Mouse (Mus musculus) WW6 (cell line): ENCODE results near the gene Gatm.

Source experiments
- DNase-seq: peaks from one replicate; pipeline ENCODE4 v3.0.0-alpha.2; 2013; ENCODE audit warnings: low read depth, low spot score

The Gatm gene

DNA sequence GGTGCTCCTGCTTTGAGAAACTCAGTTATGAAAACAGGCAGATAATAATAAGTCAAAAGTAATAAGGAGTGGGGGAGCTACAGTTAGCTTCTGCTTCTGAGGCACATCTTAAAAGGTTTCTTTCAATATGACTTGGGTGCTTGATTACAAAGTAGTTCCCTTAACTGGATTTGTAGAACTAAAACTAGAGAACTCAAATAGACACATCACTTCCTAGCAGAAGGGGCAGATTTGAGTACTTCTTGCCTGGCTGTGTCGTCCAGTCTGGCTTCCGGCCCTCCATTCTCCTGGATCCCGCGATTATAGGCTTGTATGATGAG is 511 bp upstream of the Gatm start:
- no peak for DNase-seq

DNA sequence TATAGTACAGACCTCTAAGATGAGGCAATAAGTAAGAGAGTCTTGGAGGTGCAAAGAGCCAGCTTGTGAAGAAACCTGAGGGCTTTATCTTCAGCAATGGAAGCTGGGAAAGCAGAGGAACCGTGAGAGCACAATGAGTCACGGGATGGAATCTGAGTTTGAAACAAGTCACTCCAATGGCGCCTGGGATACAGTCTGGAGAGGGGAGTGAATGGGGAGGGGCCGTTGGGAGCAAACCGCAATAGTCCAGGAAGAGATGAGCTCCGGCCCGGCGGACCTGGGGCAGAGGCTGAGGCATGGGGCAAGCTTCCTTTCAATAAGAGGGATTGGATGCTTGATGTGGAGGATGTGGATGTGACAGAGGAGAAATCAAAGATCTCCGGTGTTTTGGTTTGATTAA is 2.3 kb downstream of the Gatm start:
- DNase-seq: no peak

DNA sequence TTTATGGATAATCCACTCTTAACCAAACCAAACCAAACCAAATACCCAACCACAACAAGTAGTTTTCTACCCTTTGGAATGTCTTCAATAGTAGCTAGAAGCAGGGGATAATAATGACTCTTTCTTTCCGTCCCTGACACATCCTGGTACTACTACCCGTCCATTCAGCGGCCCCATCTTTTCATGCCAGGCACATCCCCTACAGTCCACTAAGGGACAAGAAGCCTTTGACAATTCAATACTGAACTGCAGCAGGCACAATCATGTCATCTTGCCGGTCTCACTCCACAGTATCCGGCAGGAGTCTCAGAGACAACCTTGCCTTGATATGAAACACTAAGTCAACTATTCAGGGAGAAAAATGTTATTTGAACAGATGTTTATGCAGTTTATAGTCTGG is 5.3 kb downstream of the Gatm start:
- no peak for DNase-seq

GRCm38 (mm10) chr2:122601354-122601753 is 9.7 kb downstream of the Gatm start:
- DNase-seq: no peak

- no peak for DNase-seq
These were observed 11.4 kb downstream of the Gatm start for GRCm38 (mm10) chr2:122599736-122600135.

DNA sequence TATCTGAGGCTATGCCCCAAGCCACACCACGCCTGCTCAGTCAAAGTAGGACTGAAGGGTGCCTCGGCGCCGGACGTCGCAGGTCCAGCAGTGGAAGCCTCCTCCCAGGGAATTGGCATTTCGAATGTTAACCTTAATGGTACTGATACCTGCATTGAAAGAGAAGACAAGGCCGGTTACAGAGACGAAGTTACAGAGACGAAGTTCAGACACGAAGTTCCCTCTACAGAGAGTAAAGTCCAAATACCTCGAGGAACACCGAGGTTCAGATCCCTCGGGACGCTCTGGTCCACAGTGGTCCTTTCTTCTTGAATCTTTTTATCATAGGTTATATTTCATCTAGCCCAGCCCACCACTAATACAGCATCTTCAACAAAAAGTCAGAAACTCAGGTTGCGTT is 15.6 kb downstream of the Gatm start:
- DNase-seq: no peak

- no peak for DNase-seq
These were observed 19.9 kb downstream of the Gatm start for GRCm38 (mm10) chr2:122591213-122591612.

- DNase-seq: no peak
These were observed 20.8 kb downstream of the Gatm start for GRCm38 (mm10) chr2:122590351-122590750.

DNA sequence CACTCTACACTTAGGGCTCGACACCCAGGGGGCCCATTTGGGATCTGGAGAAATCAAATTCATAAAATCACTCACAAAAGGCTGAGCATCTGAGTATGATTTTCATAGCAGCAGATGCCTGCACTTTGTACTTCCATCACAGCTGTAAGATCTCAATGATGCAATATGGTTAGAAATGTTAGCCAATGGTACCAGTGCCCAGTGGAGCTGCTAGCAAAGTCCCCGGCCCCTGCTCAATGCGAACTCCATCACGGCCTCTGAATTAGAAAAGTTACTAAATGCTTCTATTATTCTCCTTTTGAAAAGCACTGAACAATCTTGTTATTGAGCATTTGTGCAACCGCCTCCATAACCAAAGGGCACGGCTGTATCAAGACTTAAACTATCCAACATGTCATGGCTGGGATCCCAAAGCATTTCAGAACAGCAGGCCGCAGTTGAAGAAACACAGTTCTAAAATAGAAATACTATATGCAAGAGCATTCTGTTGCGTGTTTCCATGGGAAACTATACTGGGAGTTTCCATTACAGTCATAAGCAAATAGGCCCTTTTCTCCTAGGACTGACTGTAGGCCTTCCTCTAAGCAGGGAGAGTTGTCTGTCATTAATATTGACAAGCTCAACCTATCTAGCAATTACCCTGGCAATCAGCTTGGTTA is 23.1 kb downstream of the Gatm start:
- no peak for DNase-seq

- DNase-seq: no peak
These were observed 24.8 kb downstream of the Gatm start for GRCm38 (mm10) chr2:122586258-122586657.

- DNase-seq: no peak
These were observed 28.8 kb downstream of the Gatm start for GRCm38 (mm10) chr2:122582324-122582723.

- no peak for DNase-seq
These were observed 29.6 kb downstream of the Gatm start for GRCm38 (mm10) chr2:122581361-122582017.

DNA sequence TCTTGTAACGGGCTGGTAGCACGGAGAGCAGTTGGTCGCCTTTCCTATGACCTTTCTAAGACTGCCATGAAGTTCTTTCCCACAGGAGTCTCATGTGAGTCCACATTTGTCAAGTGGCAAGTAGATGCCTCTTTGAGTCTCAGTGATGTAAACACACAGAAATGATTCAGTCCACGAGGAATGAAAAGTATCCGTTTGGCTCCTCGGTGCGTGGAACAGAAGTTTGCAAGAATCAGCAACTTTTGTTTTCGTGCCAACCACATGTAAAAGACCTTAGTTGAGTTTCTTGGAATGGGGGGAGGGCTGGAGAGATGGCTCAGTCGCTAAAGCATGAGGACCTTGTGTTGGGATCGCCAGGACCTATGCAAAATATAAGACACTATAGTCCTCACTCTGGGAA is 30.7 kb downstream of the Gatm start:
- DNase-seq: no peak

- no peak for DNase-seq
These were observed 33.8 kb downstream of the Gatm start for GRCm38 (mm10) chr2:122577316-122577715.

- no peak for DNase-seq
These were observed 34.8 kb downstream of the Gatm start for GRCm38 (mm10) chr2:122576295-122576694.

GRCm38 (mm10) chr2:122575470-122575869 is 35.6 kb downstream of the Gatm start:
- DNase-seq: no peak

- DNase-seq: no peak
These were observed 38.7 kb downstream of the Gatm start for GRCm38 (mm10) chr2:122572438-122572837.

DNA sequence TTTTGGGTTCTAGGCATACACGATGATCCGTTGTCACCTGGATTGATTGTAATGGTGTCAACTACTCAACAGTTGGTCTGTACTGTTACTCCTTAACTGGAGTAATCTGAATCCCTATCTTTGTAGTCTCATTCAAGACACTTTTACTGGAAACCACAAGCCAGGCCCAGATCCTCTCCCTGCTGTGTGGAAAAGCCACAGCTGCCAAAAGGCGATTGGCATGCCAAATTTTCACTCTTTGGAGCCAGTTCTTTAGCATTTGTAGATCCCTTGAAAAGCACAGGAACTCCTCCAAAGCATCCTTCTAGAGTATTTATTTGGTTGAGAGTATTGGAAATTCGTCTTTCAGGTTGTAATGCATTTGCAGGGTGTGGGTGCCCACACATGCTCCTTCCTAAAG is 39.8 kb downstream of the Gatm start:
- no peak for DNase-seq

DNA sequence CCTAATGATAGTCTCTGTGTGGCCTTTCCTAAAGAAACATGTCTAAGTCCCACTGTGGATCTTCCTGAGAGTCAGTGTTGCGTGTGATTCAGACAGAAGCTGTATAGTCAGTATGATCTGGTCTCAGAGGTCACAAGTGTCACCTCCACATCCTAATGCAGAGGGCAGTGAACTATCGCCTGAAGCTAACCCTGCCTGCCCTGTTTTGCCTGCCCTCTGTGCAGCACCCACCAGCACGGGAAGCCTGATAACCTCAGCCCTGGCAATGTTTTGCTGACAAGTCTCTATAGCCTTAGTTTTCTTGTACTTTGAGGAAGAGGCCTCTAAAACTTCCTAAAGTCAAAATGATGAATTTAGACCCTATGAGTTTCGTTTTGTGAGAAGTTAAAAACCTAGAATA is 40.7 kb downstream of the Gatm start:
- no peak for DNase-seq

DNA sequence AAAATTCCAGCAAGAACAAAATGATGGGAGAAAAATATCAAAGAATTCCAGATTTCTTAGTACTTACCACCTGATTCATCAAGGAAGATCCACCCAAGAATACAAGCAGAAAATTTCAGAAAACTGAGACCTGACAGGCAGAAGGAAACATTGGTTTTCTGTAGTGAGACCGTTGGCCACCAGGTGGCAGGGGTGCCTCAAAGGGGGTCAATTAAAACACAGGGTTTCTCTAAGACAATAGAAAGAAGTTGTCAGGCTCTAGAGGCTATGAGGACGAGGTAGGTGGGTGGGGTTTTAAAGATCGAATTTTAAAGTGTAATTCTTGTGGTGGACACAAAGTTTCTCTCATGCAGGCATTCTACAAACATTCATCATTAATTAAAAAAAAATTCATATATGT is 41.7 kb downstream of the Gatm start:
- no peak for DNase-seq

GRCm38 (mm10) chr2:122562251-122562650 is 48.9 kb downstream of the Gatm start:
- no peak for DNase-seq

DNA sequence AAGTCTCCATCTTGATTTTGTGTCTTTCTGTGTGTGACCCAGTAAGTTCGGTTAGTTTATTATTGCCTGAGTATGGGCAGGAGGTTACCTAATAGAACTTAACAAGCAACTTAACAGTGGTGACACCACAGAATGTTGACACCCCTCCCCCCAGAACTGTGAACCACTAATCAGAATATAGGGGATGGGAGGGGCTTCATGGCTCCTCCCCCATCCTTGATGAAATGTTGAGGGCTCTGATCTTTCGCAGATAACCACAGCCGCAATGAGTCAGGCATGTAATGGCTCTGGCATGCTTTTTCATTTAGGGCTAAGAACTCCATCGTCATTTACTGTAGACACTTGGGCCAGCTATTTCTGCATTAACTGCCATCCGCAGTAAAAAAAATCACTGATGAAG is 49.9 kb downstream of the Gatm start:
- no peak for DNase-seq

DNA sequence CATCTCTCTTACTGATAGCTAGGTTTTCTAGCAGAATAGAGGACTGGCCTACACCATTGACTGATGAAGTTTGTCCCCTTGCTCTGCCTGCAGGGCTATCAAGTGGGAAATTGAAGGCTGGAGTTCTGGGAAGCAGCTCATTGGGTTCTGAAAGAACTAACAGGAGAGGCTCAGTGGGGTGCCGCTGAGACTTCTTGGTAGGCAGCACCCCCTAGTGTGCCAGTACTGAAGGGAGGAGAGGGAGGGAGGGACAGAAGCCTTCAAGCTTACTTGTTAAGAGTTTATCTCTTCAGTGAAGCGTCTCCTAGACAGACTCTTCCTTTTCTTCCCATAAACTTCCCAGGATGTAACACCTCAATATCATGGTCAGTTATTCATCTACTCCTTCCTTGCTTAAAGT is 52.8 kb downstream of the Gatm start:
- DNase-seq: peak; percentile 33
